Mouse (Mus musculus) erythroid progenitor cell, adult 5-6 weeks (primary cell): ENCODE results near the gene Hnrnpl. TPM values are rescaled to one million over a fixed set of nuclear protein-coding genes. Genes with fewer than 3 reads are reported as not detected.

Source experiments
- ATAC-seq: replicated peaks from 2 replicates; pipeline ENCODE4 v1.8.0; 2016; ENCODE audit warnings: moderate number of reproducible peaks, mild to moderate bottlenecking, moderate TSS enrichment, inconsistent platforms; ENCODE audit not compliant: poor library complexity, low FRiP score, severe bottlenecking
- total RNA-seq, 2 experiments: library from RNA; stranded (forward) in 1 of 2; stranded (reverse) in 1 of 2; fragments of 150-400 nt in 1 of 2; fragments of 186-747, 209-891 nt in 1 of 2; gene quantifications; 2 replicates each; pipeline versions ENCODE4 v1.2.3 to v1.2.4; 2015 to 2017; ENCODE audit warnings: low replicate concordance in 2 of 2

Gene Hnrnpl
- total RNA-seq, 2 experiments from 2014 or later: 202 to 215 TPM

DNA sequence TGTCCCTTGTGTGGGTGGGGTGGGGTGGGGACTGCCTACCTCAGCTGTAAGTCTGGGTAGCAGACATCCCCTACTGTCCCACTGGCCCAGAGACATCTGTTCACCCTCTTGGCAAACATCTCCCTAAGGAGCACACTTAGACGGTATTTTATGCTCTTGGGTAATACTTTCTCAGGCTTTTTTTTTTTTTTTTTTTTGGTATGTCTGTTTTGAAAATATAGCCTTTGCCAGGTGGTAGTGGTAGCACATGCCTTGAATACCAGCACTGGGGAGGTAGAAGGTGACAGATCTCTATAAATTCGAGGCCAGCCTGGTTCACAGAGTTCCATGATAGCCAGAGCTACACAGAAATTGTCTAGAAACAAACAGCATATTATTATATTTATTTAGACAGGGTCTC, 15.6 kb downstream of the Hnrnpl start:
- no peak for ATAC-seq

GRCm38 (mm10) chr7:28824941-28825685, 16.8 kb downstream of the Hnrnpl start, which contains the start of gene Ech1:
Ech1 (plus strand) TSS chr7:28825217.
- peak; percentile 98 for ATAC-seq

GRCm38 (mm10) chr7:28825686-28826401, 17.5 kb downstream of the Hnrnpl start:
- ATAC-seq: peak; percentile 42; the same call in 1 of the 2 replicates

- ATAC-seq: no peak
Observed at GRCm38 (mm10) chr7:28826402-28826772, 18.0 kb downstream of the Hnrnpl start.

DNA sequence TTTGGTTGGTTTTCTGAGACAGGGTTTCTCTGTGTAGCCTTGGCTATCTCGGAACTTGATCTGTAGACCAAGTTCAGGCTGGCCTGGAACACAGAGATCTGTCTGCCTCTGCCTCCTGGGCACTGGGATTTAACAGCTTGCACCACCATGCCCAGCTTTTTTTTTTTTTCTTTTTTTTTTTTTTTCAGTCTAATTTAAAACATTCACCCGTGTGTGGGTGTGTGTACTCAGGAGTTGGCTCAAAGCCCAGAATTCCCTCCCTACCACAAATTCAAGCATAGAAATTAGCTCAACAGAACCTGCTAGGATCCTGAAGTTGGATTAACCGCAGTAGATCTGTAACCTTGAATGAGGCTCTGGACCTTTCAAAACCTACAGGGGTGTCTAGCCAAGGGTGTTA, 19.0 kb downstream of the Hnrnpl start:
- no peak for ATAC-seq

DNA sequence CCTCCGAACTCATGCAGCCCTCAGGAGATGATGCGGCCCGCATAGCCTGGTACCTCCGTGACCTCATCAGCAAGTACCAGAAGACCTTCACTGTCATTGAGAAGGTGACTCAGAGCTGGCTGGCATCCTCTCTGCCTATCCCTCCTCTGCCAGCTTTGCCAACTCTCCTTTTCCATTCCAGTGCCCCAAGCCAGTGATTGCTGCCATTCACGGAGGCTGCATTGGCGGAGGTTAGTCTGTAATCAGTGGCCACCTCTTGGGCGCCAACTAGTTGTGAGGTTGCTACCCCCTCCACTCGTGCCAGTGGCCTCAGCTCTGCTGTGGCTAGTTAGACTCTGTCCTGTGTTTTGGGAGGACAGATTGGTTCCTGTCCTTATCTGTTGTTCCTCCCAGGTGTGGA, 21.5 kb downstream of the Hnrnpl start:
- no peak for ATAC-seq

DNA sequence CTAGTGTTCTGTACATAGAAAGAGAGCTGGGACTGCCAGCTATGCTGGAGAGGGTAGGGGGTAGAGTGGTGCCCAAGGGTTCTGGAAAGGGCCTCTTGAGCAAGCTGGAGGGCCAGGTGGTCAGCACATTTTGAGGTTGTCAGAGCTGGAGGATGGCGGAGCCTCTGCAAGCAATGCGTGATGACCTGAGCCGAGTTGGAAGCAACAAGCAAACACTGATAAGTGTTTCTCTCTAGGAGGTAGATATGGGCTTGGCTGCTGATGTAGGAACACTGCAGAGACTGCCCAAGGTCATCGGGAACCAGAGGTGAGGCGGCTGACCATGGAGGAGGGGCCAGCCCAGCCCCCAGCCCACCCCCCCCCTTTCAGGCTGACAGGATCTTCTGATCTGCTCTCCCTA, 22.6 kb downstream of the Hnrnpl start:
- ATAC-seq: no peak

GRCm38 (mm10) chr7:28831411-28832125, 23.2 kb downstream of the Hnrnpl start:
- no peak; the same call in 1 of the 2 replicates for ATAC-seq

- ATAC-seq: no peak
Observed at GRCm38 (mm10) chr7:28832137-28832536, 23.8 kb downstream of the Hnrnpl start.

DNA sequence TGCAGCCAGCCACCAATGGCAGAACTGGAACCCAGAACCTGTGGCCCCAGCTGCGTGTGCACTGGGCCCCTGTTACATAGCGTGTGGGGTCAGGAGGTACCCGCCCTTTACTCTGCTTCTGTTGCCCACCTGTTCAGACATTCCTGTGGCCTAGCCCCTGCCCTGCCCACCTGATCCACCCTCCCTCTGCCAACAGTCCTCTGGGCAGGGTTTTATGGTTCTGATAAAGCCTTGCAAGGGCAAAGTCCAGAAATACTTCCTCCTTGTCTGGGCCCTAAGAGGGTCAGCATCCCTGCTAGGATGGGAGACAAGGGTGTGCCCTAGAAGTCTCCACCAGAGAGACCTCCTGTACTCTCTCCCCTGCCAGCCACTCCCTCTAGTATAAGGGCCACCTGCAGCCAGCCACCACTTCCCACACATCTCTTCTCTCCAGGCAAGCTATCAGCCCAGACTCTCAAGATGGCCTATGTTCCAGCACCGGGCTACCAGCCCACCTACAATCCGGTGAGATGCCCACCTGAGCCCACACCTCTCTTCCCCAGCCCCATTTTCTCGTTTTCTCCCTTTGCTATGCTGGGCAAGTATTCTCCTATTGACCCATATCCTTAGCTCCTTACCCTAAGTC, 25.5 kb downstream of the Hnrnpl start, which contains the start of gene Lgals4:
Gene Lgals4 (plus strand): TSS at position 132 of the 625 bp plus-strand sequence.
- ATAC-seq: no peak

GRCm38 (mm10) chr7:28836936-28837335, 28.6 kb downstream of the Hnrnpl start:
- ATAC-seq: no peak

- no peak for ATAC-seq
Observed at GRCm38 (mm10) chr7:28838331-28838730, 30.0 kb downstream of the Hnrnpl start.

- ATAC-seq: no peak
Observed at GRCm38 (mm10) chr7:28847273-28847672, 38.9 kb downstream of the Hnrnpl start.

DNA sequence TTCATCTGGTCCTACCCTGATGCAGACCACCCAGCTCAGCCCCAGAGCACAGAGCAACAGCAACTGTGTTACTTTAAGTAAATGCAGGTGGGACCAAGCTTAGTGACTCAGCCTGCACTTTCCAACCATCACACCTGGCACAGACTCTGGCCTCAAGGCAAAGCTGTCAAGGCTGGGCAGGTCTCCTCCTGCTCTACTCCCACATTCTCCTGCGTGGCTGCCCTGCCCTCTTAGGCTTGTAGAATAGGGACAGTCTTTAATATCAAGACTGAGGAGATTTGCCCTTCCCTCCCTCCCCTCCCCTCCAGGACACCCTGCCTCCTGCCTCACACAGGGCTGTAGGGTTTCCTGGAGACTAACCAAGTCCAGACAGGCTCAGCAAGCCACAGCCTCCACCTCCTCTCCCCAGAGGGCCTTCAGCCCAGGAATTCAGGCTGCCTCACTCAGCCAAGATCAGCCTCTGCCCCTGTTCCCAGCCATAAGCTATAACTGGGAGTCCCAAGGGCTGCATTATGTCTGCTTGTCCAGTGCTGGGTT, 41.4 kb downstream of the Hnrnpl start:
- no peak for ATAC-seq

DNA sequence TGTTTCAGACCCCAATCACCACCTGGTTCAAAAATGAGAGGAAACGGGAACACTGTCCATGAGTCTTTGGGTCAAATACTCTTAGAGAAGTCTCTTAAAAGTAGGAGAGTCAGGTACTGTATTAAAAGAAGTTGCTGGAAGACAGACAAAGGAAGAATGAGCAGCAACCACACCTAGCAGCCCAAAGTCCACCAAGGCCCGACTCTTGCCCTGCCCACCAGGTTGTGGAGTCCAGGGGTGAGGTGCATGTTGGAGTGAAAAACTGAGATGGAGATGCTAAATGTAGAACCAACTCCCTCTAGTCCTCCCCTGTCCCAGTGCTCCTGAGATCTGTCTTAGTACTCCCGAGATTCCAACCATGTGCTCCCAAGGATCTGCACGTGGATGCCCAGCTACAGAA, 42.3 kb downstream of the Hnrnpl start:
- no peak for ATAC-seq

DNA sequence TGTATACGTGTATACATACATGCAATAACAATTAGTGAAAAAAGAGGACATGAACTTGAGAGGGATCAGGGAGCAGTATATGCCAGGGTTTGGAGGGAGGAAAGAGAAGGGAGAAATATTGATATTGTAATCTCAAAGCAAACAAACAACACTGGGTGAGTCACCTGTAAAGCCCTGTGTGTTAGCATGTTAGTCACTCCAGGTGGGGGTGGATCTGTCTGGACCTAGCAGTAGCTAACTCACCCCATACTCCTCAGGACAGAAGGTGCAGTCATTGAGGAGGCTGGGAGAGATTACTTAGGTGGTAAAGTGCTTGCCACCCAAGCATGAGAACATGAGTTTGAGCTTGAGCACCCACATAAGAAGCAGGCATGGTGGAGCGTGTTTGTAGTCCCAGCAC, 51.6 kb downstream of the Hnrnpl start:
- ATAC-seq: no peak

- ATAC-seq: no peak
Observed at GRCm38 (mm10) chr7:28860898-28861297, 52.6 kb downstream of the Hnrnpl start.

DNA sequence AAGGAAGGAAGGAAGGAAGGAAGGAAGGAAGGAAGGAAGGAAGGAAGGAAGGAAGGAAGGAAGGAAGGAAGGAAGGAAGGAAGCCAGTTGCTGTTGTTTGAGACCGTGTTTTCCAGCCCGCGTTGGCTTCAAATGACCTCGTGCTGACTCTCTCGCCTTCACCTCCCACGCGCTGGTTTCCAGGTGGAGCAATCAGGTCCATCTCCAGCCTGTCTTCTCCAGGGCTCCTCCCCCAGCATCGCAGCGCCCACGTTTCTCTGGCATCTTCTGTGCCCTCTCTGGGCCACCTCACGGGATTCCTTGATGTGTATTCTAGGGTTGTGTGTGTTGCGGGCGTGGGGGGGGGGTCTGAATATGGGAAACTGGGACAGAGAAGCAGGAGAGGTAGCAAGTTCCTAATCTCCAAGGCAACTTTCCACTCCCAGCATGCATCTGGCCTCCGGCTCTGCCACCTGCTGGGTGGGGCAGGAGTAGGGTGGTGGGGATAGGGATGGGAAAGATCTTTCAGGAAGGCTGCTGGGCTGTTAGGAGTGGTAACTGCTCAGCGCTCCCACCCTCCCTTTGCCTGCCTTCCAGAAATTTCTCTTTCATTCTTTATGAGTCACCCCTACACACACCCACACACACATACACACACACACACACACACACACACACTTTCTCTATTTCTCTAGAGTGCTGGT, 54.6 kb downstream of the Hnrnpl start:
- no peak for ATAC-seq

DNA sequence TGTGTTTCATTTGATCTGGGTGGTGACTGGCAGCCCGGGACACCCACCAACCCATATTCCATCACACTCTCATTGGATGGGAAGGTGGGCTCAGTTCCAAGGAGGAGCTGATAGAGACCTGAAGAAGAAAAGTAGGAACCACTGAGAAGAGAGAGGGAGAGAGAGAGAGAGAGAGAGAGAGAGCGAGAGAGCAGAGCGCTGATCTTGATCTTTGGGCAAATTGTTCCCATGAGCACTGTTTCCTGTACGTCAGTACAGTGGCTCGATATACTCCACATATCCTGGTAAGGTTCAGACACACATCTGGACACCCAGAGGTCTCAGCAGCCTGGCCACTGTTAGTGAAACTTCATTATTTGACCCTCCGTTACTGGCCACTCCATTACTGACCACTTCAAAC, 55.2 kb downstream of the Hnrnpl start, which contains the start of gene Lgals7:
Gene Lgals7 (plus strand): TSS at position 314 of the 400 bp plus-strand sequence.
- no peak for ATAC-seq
